Mouse (Mus musculus): Measurements from ENCODE around the gene Sccpdh.
"Not testable (repeated sequence)": the region's sequence is repeated elsewhere in the genome, so short reads cannot be mapped to it uniquely, and the experiment has no call there.

DNA sequence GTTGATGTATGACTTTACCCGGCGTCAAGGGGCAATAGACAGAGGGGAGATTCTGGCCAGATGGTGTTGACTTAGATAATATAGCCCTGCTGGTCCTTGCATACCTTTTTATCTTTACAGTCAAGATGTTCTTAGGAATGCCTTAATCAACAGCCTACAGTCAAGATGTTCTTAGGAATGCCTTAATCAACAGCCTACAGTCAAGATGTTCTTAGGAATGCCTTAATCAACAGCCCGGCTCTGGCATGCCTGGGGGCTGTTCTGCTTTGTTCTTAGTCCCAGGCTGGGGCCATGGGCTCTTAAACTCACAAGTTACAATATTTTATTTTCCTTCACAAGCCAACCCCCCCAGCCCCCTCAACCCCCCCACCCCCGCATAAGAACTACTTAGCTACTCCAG is 47.3 kb downstream of the Sccpdh start:
- not testable (repeated sequence) for TF ChIP-seq CTCF (IDR thresholded peaks at IDR 0.05; ENCODE audit: borderline replicate concordance, insufficient read depth, low read length); POLR2A (IDR thresholded peaks at IDR 0.05; ENCODE audit: low read depth, low read length)

Measured in embryonic fibroblast, embryonic 13.5 days (primary cell).